Mouse (Mus musculus) 416B (cell line): ENCODE results near the gene Lmnb2.
A peak's percentile ranks its signal among the peaks of the same experiment; 100 is the strongest.

Experiments used
- DNase-seq: peaks from one replicate; pipeline ENCODE4 v3.0.0; 2011; ENCODE audit warnings: low read depth

Gene Lmnb2

GRCm38 (mm10) chr10:80946684-80947437 lies 28.8 kb upstream of the Lmnb2 start:
- DNase-seq, result no peak

DNA sequence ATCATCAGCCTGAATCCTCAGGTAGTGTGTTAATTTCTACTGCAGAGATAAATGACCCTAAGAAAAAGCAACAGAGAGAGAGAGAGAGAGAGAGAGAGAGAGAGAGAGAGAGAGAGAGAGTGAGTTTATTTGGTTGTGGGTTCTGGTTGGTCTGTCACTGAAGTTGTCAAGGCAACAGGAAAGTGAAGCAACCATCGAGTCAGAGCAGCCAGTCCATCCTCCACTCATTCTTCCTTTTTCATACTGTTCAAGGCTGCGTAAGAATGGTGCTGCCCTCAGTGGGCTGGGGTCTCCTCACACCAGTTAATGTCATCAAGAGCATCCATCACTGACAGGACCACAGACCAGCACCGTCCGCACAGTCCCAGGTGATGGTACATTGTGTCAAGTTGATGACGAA lies 26.2 kb upstream of the Lmnb2 start:
- DNase-seq, result peak; percentile 55

DNA sequence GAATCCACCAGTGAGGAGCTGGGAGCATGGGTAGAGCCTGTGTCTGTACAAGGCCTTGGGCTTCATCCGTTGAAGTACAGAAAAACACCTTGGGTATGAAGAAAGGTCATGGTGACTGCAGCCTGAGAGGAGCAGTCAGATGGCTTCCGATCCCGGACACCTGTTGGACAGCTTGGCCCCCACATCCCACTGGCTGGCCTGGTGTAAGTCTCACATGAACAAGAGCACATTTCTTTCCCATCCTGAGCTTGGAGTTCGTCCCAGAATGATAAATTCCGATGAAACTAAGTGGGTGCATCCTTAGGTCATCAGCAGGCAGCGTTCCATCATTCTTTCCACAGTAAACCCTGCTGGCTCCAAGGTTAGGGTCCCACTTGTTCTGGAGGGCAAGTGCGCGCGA lies 25.7 kb upstream of the Lmnb2 start:
- no peak for DNase-seq

DNA sequence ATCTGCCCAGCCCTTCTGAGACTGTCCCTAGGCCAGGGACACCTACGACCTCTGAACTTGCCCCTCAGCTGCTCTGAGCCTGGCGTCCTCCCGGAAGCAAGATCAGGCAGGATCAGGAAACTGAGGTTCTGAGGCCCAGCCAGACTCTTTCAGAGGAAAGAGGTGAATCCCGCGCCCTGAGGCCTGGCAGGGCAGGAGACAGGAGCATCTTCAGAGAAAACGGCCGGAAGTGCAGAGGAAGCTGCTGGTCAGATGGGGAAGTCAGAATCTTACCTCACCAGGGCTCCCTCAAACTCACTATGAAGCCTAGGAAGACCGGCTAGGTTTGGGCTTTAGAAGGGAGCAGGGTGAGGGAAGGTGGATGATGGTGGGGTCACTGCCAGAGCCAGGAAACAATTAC lies 24.9 kb upstream of the Lmnb2 start:
- peak; percentile 67 for DNase-seq

DNA sequence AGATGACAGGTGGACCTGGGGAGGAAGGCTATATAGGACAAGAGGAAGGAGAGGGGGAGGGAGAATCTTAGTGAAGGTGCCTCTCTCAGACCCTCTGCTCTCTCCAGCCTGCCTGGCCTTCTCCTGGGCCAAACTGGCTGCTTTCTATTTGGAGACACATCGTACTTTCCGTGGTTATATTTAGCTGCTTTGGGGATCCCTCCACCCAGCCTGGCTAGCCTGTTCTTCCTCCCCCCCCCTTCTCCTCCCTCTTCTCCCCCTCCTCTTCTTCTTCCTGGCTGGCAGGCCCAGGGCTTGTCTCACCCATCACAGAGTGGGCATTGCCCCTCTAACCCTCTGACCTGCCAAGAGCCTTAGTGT lies 22.9 kb upstream of the Lmnb2 start:
- no peak for DNase-seq

- DNase-seq, result peak; percentile 83
Observed at GRCm38 (mm10) chr10:80940320-80940987, 22.4 kb upstream of the Lmnb2 start.

DNA sequence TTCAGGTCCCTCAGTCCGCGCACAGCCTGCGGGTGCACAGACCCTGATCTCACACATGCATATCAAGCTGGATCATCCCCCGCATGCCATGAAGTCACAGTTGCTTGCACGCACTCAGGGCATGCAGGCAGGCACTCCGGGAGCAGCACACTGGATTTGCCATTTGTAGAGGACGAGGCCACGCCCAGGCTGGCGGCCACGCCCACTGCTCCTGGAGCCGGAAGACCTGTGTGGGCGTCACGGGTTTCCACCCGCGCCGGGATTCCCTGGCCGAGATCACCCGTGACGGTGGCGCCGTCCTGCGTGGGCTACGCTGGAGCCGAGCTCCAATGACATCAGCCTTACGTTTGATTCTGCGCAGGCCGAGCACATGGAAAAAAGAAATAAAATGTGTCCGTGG lies 21.6 kb upstream of the Lmnb2 start:
- peak; percentile 85 for DNase-seq

- peak; percentile 71 for DNase-seq
Observed at GRCm38 (mm10) chr10:80938831-80939550, 20.9 kb upstream of the Lmnb2 start.

DNA sequence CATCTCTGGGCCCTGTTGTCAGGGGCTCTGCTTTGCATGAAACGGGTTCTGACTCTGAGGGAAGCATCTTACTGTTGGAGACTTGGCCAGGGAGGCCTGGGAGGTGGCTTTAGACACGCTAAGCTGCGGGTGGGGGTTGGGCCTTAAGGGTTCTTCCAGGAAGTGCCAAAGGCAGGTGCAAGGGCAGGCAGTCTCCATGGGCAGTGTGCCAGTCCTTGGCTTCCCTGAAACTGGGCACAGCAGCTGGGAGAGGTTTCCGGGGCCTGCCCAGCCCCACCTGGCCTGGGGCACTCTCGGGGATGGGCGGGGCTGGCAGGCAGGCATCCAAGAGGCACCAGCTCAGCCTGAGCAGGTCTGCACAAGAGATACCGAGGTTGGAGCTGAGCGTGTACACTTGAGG lies 19.6 kb upstream of the Lmnb2 start:
- DNase-seq, result peak; percentile 59

DNA sequence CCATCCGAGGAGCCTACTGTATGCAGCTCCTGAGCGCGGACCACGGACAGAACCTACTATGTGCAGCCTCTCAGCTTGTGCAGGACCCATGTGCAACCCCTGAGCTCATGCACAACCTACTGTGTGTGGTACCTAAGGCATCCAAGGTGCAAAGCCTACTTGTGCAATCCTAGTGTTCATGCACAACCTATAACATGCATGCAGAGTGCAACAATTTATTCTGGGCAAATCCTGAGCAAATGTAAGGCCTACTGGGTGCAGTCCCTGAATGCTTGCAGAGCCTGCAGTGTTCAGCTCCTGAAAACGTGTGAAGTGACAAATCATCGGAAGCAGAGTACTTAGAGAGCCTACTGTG lies 18.7 kb upstream of the Lmnb2 start:
- no peak for DNase-seq

DNA sequence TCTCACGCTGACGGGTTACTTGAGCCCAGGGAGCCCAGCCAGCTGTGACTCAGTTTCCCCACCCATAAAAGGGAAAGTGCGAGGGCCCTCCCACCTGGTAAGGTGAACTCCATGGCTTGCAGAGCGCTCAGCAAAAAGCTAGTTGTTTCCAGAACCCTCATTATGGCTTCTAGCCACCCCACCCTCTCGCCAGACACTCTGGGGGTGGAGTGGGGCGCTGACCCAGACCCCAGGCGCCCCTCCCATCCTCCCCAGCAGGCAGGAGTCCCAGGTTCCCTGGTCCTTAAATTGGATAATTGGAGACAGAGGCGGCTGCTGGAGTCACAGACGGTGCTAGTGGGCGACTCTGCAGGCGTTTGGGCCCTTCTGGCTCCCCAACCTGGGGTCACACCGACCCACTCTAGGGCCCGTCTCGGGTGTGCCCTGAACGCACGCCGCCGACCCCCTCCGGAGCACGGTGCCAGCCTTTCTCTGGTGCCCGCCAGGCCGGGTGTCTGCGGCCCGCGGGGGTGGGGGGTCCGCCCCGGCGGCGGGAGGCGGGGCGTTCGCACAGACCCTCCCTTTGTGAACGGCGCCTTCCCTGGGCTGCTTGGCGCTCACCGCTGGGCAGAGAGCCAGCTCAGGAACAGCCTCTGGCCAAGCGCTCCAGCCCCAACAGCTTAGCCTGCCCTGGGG lies 18.2 kb upstream of the Lmnb2 start:
- DNase-seq, result peak; percentile 57

DNA sequence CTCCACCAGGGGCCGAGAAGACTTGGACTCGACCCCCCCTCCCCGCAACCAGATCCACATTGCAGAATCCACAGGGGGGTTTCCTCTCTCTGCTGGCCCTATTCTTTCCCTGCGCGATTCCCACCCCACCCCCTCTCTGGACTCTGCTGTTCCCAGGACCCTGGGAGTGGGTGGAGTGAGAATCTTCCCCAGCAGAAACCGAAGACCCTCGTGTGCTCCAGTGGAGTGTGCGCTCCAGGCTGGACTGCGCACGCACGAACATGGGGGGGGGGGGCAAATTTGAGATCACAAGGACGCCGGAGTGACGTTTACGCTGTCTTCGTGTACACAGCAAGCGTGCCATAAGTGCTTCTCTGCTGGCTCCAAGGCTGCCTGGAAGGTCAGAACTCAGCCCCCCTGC lies 17.7 kb upstream of the Lmnb2 start:
- DNase-seq, result no peak

- peak; percentile 63 for DNase-seq
Observed at GRCm38 (mm10) chr10:80935241-80935640, 17.2 kb upstream of the Lmnb2 start.

DNA sequence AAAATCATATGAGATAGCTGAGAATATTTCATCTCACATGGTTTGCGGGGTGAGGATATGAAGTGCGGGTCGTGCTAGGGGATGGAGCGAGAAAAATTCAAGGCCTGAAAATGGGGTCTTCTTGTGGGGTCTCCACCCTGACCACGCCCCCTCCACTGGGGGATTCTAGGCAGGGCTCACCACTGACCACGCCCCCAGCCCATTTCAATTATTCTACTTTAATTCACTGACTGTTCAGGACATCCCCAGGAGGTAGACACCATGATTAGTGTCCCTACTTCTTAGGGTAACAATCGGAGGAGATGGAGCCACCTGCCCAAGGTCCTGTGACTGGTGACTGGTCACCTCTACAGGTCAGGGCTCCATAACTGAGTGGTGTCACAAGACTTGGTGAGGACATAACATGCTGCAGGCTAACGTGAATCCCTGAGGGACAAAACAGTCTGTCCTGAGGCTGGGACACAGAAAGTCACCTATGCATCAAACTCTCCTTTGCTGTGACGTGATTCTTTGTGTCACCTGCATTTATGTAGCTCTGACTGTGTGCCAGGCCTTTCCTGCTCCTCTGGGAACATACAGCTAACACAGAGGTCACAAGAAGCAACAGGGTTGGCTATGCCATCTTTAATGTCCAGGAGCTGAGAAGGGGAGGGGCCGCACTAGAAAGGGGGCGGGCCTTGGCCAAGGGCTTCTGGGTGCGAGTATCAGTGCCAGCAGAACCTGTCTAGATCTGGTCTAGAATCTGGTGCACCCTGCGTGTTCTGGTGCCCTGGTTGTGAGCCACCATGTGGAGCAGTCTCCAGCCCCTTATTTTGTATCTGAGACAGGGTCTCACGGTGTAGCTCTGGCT lies 16.3 kb upstream of the Lmnb2 start:
- no peak for DNase-seq

DNA sequence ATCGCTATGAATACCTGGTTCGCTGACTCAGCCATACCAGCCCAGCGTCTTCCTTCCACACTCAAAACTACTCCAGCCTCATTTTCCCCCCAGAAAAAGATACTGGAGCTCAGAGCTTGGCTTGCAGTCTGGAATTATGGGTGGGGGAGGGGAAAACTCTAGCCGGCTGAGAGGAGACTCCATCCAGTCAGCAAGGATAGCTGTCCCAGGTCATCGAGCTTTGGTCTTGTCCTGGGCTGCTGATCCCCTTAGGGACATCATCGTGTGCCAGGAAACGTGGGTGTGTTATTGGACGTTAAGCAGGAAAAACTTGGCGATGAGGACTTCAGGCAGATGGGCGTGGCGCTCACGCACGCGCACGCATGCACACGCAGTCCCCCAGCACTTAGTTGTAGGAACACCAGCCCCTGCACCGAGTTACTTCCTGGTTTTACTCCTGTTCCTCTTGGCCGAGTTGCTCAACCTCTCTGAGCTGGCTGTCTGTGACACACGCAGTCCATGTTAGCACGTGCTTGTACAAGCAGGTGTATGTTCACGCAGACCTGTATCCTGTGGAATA lies 15.5 kb upstream of the Lmnb2 start:
- DNase-seq, result peak; percentile 68

- DNase-seq, result no peak
Observed at GRCm38 (mm10) chr10:80932700-80933420, 14.8 kb upstream of the Lmnb2 start.

- no peak for DNase-seq
Observed at GRCm38 (mm10) chr10:80932206-80932605, 14.2 kb upstream of the Lmnb2 start.

GRCm38 (mm10) chr10:80931695-80932094 lies 13.7 kb upstream of the Lmnb2 start:
- DNase-seq, result no peak

DNA sequence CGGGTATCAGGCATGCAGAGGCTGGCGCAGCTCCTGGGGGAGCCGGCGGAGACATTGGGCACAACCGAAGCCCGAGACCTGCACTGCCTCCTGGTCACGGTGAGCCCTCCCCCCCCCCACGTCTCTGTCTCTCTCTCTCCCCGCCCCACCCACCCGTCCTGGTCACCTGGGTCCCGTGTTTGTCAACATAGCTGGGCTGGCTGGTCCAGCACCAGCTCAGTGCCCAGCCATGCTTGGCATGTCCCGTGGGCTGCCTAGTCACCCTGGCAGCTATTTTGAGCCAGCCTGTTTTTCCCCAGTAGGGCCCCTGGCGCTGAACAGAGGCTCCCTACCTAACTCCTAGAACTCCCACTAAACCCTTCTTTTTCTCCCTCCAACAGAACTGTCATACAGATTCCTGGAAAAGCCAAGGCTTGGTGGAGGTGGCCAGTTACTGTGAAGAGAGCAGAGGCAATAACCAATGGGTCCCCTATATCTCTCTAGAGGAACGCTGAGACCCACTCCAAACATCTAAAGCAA lies 13.2 kb upstream of the Lmnb2 start:
- no peak for DNase-seq

DNA sequence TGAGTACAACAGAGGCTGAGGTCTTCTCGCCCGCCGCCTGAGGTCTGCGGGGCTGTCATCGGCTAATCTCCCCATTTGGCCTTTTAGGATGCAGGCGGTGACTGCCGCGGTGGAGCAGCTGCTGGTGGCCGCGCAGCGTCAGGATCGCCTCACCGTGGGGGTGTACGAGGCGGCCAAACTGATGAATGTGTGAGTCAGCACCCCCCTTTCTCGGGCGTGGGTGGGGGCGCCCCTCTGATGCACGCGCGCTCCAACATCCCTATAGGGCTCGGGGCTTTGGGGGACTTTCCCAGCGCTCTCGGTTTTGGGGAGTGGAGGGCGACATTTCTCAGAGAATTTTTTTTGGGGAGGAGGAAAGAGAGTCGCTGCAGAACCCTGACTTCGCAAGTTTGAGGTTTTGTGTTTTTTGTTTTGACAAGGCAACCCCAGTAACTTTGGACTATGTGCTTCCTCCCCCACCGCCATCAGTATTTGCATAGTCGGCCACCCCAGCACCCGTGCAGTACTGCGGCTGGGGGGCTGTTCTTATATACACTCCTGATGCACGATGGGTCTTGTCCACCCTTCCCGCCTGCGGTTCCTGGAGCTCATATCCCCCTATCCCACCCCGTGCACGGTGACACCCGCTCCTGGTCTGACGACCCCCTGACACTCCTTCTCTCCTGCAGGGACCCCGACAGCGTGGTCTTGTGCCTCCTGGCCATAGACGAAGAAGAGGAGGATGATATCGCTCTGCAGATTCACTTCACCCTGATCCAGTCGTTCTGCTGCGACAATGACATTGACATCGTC lies 12.5 kb upstream of the Lmnb2 start:
- no peak for DNase-seq
